8 mouse cellular contexts compared by ENCODE assay signal in genomic region chr6:128762892-128763670, GRCm38 (mm10). TPM values are rescaled to one million over a fixed set of nuclear protein-coding genes. Genes with fewer than 3 reads are reported as not detected.
A peak's percentile ranks its signal among the peaks of the same experiment; 100 is the strongest.
DNase-seq lines count a peak whose midpoint lies in the region; ATAC-seq lines count a peak whose summit lies in the region.
"Not testable (repeated sequence)": the region's sequence is repeated elsewhere in the genome, so short reads cannot be mapped to it uniquely, and the experiment has no call there.

No protein-coding gene starts in this region.

- WGBS in embryonic facial prominence, embryonic 11.5 days: 69% methylated on average over 9 of the region's 10 CpGs
- 78% methylated on average over 9 of the region's 10 CpGs for WGBS in forebrain, embryonic 16.5 days
- 72% methylated on average over 9 of the region's 10 CpGs for WGBS in hindbrain, embryonic 11.5 days
- WGBS in kidney, embryonic 14.5 days: 66% methylated on average over 9 of the region's 10 CpGs
- 70% methylated on average over 10 of the region's 10 CpGs for WGBS in liver, embryonic 12.5 days (ENCODE audit: insufficient replicate concordance)
- 75% methylated on average over 9 of the region's 10 CpGs for WGBS in midbrain, embryonic 12.5 days
- 74% methylated on average over 10 of the region's 10 CpGs for WGBS in stomach, embryonic 14.5 days

- not testable (repeated sequence) for H3K36me3 ChIP-seq in embryonic facial prominence, embryonic 11.5 days (replicated peaks; ENCODE audit: control insufficient read depth, insufficient read depth, low read depth, low read length); forebrain, embryonic 16.5 days (ENCODE audit: control insufficient read depth, insufficient read depth); hindbrain, embryonic 11.5 days (ENCODE audit: control insufficient read depth, insufficient read depth, low read length); kidney, embryonic 14.5 days (ENCODE audit: control insufficient read depth, insufficient read depth, low read length); liver, embryonic 12.5 days; midbrain, embryonic 12.5 days; stomach, embryonic 14.5 days (ENCODE audit: control insufficient read depth, insufficient read depth, low read length)

- ATAC-seq in embryonic facial prominence, embryonic 11.5 days (replicated peaks; ENCODE audit: insufficient number of reproducible peaks, low FRiP score, low TSS enrichment, low read depth); forebrain, embryonic 16.5 days; hindbrain, embryonic 11.5 days (ENCODE audit: low FRiP score); kidney, embryonic 14.5 days (ENCODE audit: low FRiP score, low TSS enrichment); liver, embryonic 12.5 days; midbrain, embryonic 12.5 days (ENCODE audit: low FRiP score, low read depth); stomach, embryonic 14.5 days (ENCODE audit: insufficient number of reproducible peaks, insufficient read depth, low FRiP score, low read depth): not testable (repeated sequence)

- not testable (repeated sequence) for H3K9me3 ChIP-seq in embryonic facial prominence, embryonic 11.5 days (replicated peaks; ENCODE audit: control insufficient read depth, low read length); forebrain, embryonic 16.5 days (ENCODE audit: control insufficient read depth, low read length); hindbrain, embryonic 11.5 days (ENCODE audit: control insufficient read depth, low read length); kidney, embryonic 14.5 days (ENCODE audit: control insufficient read depth, low read length); liver, embryonic 12.5 days (replicated peaks); midbrain, embryonic 12.5 days; stomach, embryonic 14.5 days (ENCODE audit: control insufficient read depth, low read depth, low read length)

- DNase-seq in embryonic facial prominence, embryonic 11.5 days (ENCODE audit: low spot score); hindbrain, embryonic 11.5 days (ENCODE audit: low spot score): not testable (repeated sequence)

- not testable (repeated sequence) for H3K27ac ChIP-seq in brown adipose tissue, adult 24 weeks (replicated peaks; ENCODE audit: low read depth, low read length); embryonic facial prominence, embryonic 11.5 days (replicated peaks; ENCODE audit: low read depth, low read length); hindbrain, embryonic 11.5 days (ENCODE audit: low read depth, low read length); kidney, embryonic 14.5 days (ENCODE audit: low read depth, low read length); liver, embryonic 12.5 days; stomach, embryonic 14.5 days (ENCODE audit: low read length)
- H3K27ac ChIP-seq in forebrain, embryonic 16.5 days (ENCODE audit: low read length): peak overlapping the region; percentile 93
- peak overlapping the region; percentile 83 for H3K27ac ChIP-seq in midbrain, embryonic 12.5 days (replicated peaks)

- not testable (repeated sequence) for H3K9ac ChIP-seq in embryonic facial prominence, embryonic 11.5 days (replicated peaks; ENCODE audit: low read length); hindbrain, embryonic 11.5 days (ENCODE audit: low read depth, low read length); kidney, embryonic 14.5 days (ENCODE audit: low read depth, low read length); liver, embryonic 12.5 days; stomach, embryonic 14.5 days (replicated peaks; ENCODE audit: low read depth, low read length)
- peak overlapping the region; percentile 70 for H3K9ac ChIP-seq in forebrain, embryonic 16.5 days (replicated peaks; ENCODE audit: low read depth, low read length)
- H3K9ac ChIP-seq in midbrain, embryonic 12.5 days (replicated peaks): peak overlapping the region; percentile 67

- H3K27me3 ChIP-seq in embryonic facial prominence, embryonic 11.5 days (ENCODE audit: control insufficient read depth, insufficient read depth, low read length); forebrain, embryonic 16.5 days (replicated peaks; ENCODE audit: control insufficient read depth, insufficient read depth, low read length); hindbrain, embryonic 11.5 days (ENCODE audit: control insufficient read depth, insufficient read depth, low read length); kidney, embryonic 14.5 days (ENCODE audit: control insufficient read depth, insufficient read depth, low read length); liver, embryonic 12.5 days (replicated peaks); midbrain, embryonic 12.5 days; stomach, embryonic 14.5 days (ENCODE audit: control insufficient read depth, insufficient read depth, low read length): not testable (repeated sequence)

- H3K4me3 ChIP-seq in brown adipose tissue, adult 24 weeks (ENCODE audit: insufficient read depth, low read depth, low read length): peak overlapping the region; percentile 60; the same call in 1 of the 2 replicates
- peak overlapping the region; percentile 44 for H3K4me3 ChIP-seq in embryonic facial prominence, embryonic 11.5 days (ENCODE audit: low read depth, low read length)
- H3K4me3 ChIP-seq in forebrain, embryonic 16.5 days (replicated peaks; ENCODE audit: low read length): peak overlapping the region; percentile 62
- H3K4me3 ChIP-seq in hindbrain, embryonic 11.5 days (ENCODE audit: low read depth, low read length): peak overlapping the region; percentile 57
- peak overlapping the region; percentile 57 for H3K4me3 ChIP-seq in kidney, embryonic 14.5 days (ENCODE audit: low read length)
- peak overlapping the region; percentile 66 for H3K4me3 ChIP-seq in liver, embryonic 12.5 days
- peak overlapping the region; percentile 56 for H3K4me3 ChIP-seq in midbrain, embryonic 12.5 days
- peak overlapping the region; percentile 54 for H3K4me3 ChIP-seq in stomach, embryonic 14.5 days (ENCODE audit: low read depth, low read length)

- not testable (repeated sequence) for H3K4me1 ChIP-seq in brown adipose tissue, adult 24 weeks (ENCODE audit: control insufficient read depth, insufficient read depth, insufficient read length, low read length); embryonic facial prominence, embryonic 11.5 days (ENCODE audit: control insufficient read depth, insufficient read depth, low read length); forebrain, embryonic 16.5 days (replicated peaks; ENCODE audit: control insufficient read depth, insufficient read depth, low read length); hindbrain, embryonic 11.5 days (replicated peaks; ENCODE audit: control insufficient read depth, insufficient read depth, low read length); kidney, embryonic 14.5 days (ENCODE audit: control insufficient read depth, insufficient read depth, low read length); midbrain, embryonic 12.5 days; stomach, embryonic 14.5 days (ENCODE audit: control insufficient read depth, insufficient read depth, low read length)
- H3K4me1 ChIP-seq in liver, embryonic 12.5 days: peaks cover 21% of the 10 kb centered on the region

- peak overlapping the region; percentile 52 for H3K4me2 ChIP-seq in embryonic facial prominence, embryonic 11.5 days (ENCODE audit: low read depth, low read length)
- peak overlapping the region; percentile 65 for H3K4me2 ChIP-seq in forebrain, embryonic 16.5 days (ENCODE audit: low read length)
- peak overlapping the region; percentile 59; the same call in 1 of the 2 replicates for H3K4me2 ChIP-seq in hindbrain, embryonic 11.5 days (replicated peaks; ENCODE audit: low read depth, low read length)
- peak overlapping the region; percentile 61 for H3K4me2 ChIP-seq in kidney, embryonic 14.5 days (replicated peaks; ENCODE audit: low read depth, low read length)
- peak overlapping the region; percentile 88 for H3K4me2 ChIP-seq in liver, embryonic 12.5 days
- peak overlapping the region; percentile 62 for H3K4me2 ChIP-seq in midbrain, embryonic 12.5 days (replicated peaks)
- peak overlapping the region; percentile 63 for H3K4me2 ChIP-seq in stomach, embryonic 14.5 days (replicated peaks; ENCODE audit: low read depth, low read length)

RNA-seq across cellular contexts. Expression of gene Klrb1c, which starts 25.9 kb away (rescaled TPM):
- polyA plus RNA-seq in brown adipose tissue, adult 24 weeks (2012; ENCODE audit: insufficient read depth, insufficient read length, missing spikeins): not detected in 2 replicates
- 0.17 TPM in 1 of 2 replicates, not detected in the other for polyA plus RNA-seq in embryonic facial prominence, embryonic 11.5 days (2014; fragmentation: Nextera tagmentation; extraction: Ambion mirVana)
- polyA plus RNA-seq in forebrain, embryonic 16.5 days (2015; fragmentation: Nextera tagmentation; extraction: Ambion mirVana): 0.15 TPM in 1 of 2 replicates, not detected in the other
- polyA plus RNA-seq in hindbrain, embryonic 11.5 days (2014; fragmentation: Nextera tagmentation; extraction: Ambion mirVana): 0.06 TPM in 1 of 2 replicates, not detected in the other
- 0.61 TPM in 1 of 2 replicates, not detected in the other for polyA plus RNA-seq in kidney, embryonic 14.5 days (2014; fragmentation: Nextera tagmentation; extraction: Ambion mirVana)
- polyA plus RNA-seq in liver, embryonic 12.5 days (2016; fragmentation: Nextera tagmentation; extraction: Ambion mirVana): 0.10 TPM in 1 of 2 replicates, not detected in the other
- polyA plus RNA-seq in midbrain, embryonic 12.5 days (2016; fragmentation: Nextera tagmentation; extraction: Ambion mirVana): not detected in 2 replicates
- not detected in 2 replicates for polyA plus RNA-seq in stomach, embryonic 14.5 days (2014; fragmentation: Nextera tagmentation; extraction: Ambion mirVana)

RNA-seq across cellular contexts. Expression of gene Klrb1, which starts 40.2 kb away (rescaled TPM):
- not detected in 2 replicates for polyA plus RNA-seq in brown adipose tissue, adult 24 weeks (2012; ENCODE audit: insufficient read depth, insufficient read length, missing spikeins)
- polyA plus RNA-seq in embryonic facial prominence, embryonic 11.5 days (2014; fragmentation: Nextera tagmentation; extraction: Ambion mirVana): not detected in 2 replicates
- polyA plus RNA-seq in forebrain, embryonic 16.5 days (2015; fragmentation: Nextera tagmentation; extraction: Ambion mirVana): not detected in 2 replicates
- polyA plus RNA-seq in hindbrain, embryonic 11.5 days (2014; fragmentation: Nextera tagmentation; extraction: Ambion mirVana): not detected in 2 replicates
- polyA plus RNA-seq in kidney, embryonic 14.5 days (2014; fragmentation: Nextera tagmentation; extraction: Ambion mirVana): not detected in 2 replicates
- not detected in 2 replicates for polyA plus RNA-seq in liver, embryonic 12.5 days (2016; fragmentation: Nextera tagmentation; extraction: Ambion mirVana)
- not detected in 2 replicates for polyA plus RNA-seq in midbrain, embryonic 12.5 days (2016; fragmentation: Nextera tagmentation; extraction: Ambion mirVana)
- polyA plus RNA-seq in stomach, embryonic 14.5 days (2014; fragmentation: Nextera tagmentation; extraction: Ambion mirVana): not detected in 2 replicates
